Mouse (Mus musculus) embryonic stem cell, embryonic (primary cell): Measurements from ENCODE around the gene Pgam5.

Experiments used
- CTCF ChIA-PET, 4 experiments: fragments of 300-600 bp in 2 of 4; fragments of 350-600 bp in 2 of 4; sonication (Branson Sonifier 250); formaldehyde crosslinking; loops; one replicate each; lab custom pipeline; 2022; ENCODE audit warnings: inconsistent platforms in 2 of 4; lab: Charles Lee
- POLR2A ChIA-PET, 4 experiments: fragments of 300-600 bp in 2 of 4; fragments of 350-600 bp in 2 of 4; sonication (Branson Sonifier 250); formaldehyde crosslinking; loops; one replicate each; lab custom pipeline; 2022; ENCODE audit warnings: antibody characterized with exemption in 4 of 4, inconsistent platforms in 1 of 4; lab: Charles Lee

Pgam5 gene

DNA sequence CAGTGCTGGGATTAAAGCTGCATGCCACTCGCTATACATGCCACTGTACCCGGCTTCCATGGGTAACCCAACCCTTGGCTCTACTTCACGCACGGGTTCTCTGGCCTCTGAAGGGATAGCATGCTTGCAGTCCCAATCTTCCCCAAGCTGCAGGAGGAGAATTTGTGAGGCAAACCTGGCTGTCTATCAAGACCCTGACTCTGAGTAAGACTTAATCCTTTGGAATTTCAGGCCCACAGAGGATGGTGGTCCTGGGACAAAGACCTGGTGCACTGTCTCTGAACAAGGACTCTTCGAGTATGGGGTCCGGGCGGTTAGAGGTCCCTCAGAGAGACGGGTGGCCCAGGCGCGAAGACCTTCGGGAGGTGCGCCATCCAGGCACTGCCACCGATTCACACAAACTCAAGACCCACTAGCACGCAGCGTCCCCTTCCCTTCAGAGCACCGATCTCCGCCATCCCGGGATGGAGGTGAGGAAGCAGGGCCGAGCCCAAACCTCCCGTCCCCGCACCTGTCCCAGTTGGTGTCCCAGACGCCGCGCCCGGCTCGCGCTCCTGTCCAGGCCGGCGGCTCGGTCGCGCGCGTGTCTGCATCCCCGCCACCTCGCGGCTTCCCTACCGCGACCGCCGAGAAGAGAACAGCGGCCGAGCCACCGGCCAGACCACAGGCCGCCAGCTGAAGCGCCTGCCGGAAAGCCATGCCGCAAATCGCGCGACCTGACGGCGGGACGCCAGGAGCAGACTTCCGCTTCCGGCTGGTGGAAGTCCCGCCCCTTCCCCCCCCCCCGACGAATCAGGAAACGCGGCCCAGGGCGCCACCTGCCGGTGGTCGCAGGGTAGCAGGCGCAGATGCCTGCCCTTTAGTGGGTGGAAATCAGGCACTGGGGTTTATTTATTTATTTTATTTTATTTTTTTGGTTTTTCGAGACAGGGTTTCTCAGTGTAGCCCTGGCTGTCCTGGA lies at the start of gene Pgam5:
Gene Pgam5 (minus strand): TSS at position 773 of the 961 bp plus-strand sequence.
- CTCF ChIA-PET = interaction anchor here (0.5 to 1.9 kb wide), 13 partner anchors 9 to 1476 kb away, joined by 3 to 16 read pairs (median 3); partner anchors contain the start of genes Pole (in 2 of the 4) and Pxmp2 (in 2 of the 4)
- POLR2A ChIA-PET = interaction anchor here (0.6 to 4.0 kb wide), 44 partner anchors 9 to 1758 kb away, joined by 3 to 77 read pairs (median 5); partner anchors contain the start of genes Pole (in 4 of the 4), Pxmp2 (in 4 of the 4), Ankle2 (in 2 of the 4) and Chfr (in 1 of the 4)

DNA sequence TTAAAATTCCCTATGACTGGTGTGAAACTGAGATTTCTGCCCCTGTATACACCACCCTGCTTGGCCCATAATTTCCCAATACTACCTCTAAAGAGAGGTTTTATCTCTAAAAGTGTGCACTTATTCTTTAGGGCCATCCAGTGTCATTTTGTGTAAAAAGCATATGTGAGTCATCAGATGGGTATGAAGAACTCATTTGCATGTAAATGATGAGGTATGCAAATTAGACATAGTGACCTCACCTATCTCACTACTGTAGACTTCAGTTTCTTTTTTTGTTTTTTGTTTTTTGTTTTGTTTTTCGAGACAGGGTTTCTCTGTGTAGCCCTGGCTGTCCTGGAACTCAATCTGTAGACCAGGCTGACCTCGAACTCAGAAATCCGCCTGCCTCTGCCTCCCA lies 43.4 kb upstream of the Pgam5 start:
- CTCF ChIA-PET = no interaction called here
- POLR2A ChIA-PET = interaction anchor here in 1 of 4 experiments (1.1 to 2.1 kb wide), 2 partner anchors 28 to 34 kb away, joined by 3 to 7 read pairs; partner anchors contain the start of genes Pole and Pxmp2

DNA sequence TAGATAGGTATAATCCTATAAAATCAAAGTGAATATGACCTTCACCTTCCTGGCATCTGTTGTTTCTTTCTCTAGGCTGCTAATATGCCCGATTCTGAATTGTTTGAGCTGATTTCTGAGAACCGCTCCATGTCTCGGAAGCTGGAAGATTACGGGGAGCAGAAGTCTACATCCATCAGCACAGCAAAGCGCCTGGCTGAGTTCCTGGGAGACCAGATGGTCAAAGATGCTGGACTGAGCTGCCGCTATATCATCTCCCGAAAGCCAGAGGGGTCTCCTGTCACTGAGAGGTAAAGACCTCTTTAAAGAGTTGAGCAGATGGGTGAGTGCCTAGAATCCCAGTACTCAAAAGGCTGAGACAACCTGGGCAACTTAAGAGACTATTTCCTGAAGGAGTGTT lies 39.1 kb upstream of the Pgam5 start:
- CTCF ChIA-PET = interaction anchor here in 1 of 4 experiments (1.0 to 1.2 kb wide), 2 partner anchors 24 to 49 kb away, joined by 3 read pairs; no protein-coding TSS in a partner anchor
- POLR2A ChIA-PET = interaction anchor here in 3 of 4 experiments (0.5 to 4.0 kb wide), 11 partner anchors 13 to 410 kb away, joined by 3 to 26 read pairs (median 4); partner anchors contain the start of genes Pole (in 3 of the 3), Pxmp2 (in 3 of the 3) and P2rx2 (in 1 of the 3)

DNA sequence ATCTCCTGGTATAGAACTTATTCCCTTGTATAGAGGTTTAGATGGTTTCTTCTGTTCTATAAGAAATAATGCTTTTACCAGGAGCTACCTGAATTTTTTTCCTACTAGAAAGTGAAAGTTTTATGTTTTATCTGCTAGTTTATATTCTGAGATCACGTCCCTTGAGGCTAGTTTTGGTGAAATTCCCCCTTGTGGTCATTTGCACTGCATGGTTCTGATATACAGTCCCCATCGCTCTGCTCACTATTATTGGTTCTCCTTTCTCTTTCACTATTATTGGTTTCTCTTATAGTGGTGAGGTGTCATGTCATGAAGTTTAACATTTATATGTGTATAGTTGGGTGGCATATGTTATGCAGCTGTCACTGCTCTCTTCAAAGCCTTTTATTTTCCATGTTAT lies 30.9 kb upstream of the Pgam5 start:
- ChIA-PET CTCF (interaction anchor here in 1 of 4 experiments (0.8 kb wide), 1 partner anchor 15 kb away, joined by 3 read pairs; the partner anchor contains the start of genes Pole and Pxmp2), POLR2A (interaction anchor here in 3 of 4 experiments (1.1 to 3.4 kb wide), 5 partner anchors 9 to 21 kb away, joined by 3 to 10 read pairs (median 5); partner anchors contain the start of genes Pole (in 3 of the 3) and Pxmp2 (in 3 of the 3))

DNA sequence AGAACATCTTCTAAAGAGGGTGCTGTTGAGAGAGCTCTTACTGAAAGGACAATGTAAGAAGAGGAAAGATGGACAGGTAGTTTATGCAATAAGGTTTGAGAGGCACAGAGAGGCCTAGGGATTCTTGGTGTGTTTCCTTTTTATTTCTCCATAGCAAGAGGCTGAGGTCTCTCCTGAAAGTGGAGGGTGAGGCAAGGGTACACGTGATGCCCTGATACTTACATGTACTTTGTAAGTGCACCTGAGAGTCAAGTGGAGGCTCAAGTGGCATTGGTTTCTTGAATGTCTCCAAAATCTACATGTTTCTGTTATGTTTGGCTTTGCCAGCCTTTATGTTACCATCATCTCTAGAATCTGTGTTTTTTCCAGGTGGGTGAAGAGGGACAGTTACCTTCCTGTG lies 26.9 kb upstream of the Pgam5 start:
- CTCF ChIA-PET = no interaction called here
- POLR2A ChIA-PET = interaction anchor here in 3 of 4 experiments (0.9 to 5.1 kb wide), 6 partner anchors 8 to 38 kb away, joined by 3 to 63 read pairs (median 6); partner anchors contain the start of genes Pole (in 2 of the 3) and Pxmp2 (in 2 of the 3)

DNA sequence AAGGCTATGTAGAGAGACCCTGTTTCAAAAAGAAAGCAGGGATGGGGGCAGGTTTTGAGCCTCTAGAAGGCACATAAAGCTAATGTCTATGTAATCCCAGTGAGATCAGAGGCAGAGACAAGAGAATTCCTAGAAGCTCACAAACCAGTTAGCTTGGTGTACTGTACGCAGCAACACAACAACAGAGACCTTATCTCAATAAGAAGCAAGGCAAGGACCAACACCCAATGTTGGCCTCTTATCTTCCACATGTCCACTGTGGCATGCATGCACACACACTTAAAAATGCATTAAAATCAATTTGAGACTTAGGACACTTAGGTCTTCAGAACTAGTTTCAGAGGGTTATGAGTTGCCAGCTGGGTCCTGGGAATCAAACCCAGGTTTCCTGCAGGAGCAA lies 21.9 kb upstream of the Pgam5 start:
- POLR2A ChIA-PET = interaction anchor here (0.6 to 2.3 kb wide), 15 partner anchors 10 to 163 kb away, joined by 3 to 9 read pairs (median 3); no protein-coding TSS in a partner anchor
- CTCF ChIA-PET = interaction anchor here in 1 of 4 experiments (0.6 kb wide), 1 partner anchor 10 kb away, joined by 3 read pairs; no protein-coding TSS in a partner anchor

DNA sequence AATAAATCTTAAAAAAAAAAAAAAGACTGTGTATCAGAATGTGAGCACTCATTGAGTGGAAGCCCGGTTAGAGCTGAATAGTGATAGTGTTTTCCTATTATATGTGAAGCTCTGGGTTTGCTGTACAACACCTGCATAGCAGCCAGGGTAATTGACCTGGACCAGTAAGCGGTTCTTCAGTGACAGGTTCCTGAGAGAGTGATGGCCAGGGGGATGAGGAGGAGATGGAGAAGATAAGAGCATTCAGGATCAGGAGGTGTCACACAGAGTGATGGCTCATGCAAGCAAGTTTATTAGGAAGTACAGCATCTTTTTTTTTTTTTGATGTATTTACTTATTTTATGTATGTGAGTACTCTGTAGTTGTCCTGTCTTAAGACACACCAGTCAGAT lies 17.4 kb upstream of the Pgam5 start:
- POLR2A ChIA-PET = interaction anchor here (0.5 to 6.7 kb wide), 45 partner anchors 8 to 734 kb away, joined by 3 to 77 read pairs (median 7); partner anchors contain the start of genes Pgam5 (in 3 of the 4), Ankle2 (in 2 of the 4), P2rx2 (in 2 of the 4) and Chfr (in 1 of the 4)

DNA sequence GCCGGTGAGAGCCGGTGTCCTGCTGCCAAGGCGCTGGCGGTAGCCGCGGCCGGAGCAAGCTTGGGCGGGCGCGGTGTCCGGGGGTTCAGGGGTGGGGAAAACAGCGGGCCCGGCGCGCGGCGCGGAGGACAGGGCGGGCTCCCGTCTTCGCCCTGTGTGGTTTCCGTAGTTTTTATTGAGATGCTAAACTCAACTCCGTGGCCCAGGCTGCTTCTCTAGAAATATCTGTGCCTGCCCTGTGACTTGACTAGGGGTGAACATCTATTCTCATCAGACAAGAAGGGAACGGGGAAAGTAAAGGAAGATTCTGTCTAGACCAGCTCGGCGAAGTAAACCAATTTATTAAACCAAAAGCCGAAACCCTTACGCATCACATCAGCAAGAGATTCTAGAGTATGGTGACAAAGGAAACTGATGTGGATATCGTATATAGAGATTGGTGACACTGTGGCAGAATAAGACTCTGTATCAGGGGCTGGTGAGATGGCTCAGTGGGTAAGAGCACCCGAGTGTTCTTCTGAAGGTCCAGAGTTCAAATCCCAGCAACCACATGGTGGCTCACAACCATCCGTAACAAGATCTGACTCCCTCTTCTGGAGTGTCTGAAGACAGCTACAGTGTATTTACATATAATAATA lies 16.9 kb upstream of the Pgam5 start:
- POLR2A ChIA-PET = interaction anchor here (0.5 to 6.7 kb wide), 127 partner anchors 9 to 1001 kb away, joined by 3 to 77 read pairs (median 5); partner anchors contain the start of genes Ankle2 (in 3 of the 4), Fbrsl1 (in 3 of the 4), Pgam5 (in 3 of the 4) and Chfr (in 2 of the 4)
- CTCF ChIA-PET = interaction anchor here in 2 of 4 experiments (0.6 to 2.8 kb wide), 9 partner anchors 14 to 151 kb away, joined by 3 to 16 read pairs (median 3); partner anchors contain the start of genes Chfr (in 1 of the 2) and Pgam5 (in 1 of the 2)

More for the DNA sequence above, 17.4 kb upstream of the Pgam5 start:
- CTCF ChIA-PET = interaction anchor here in 1 of 4 experiments (1.4 kb wide), 1 partner anchor 34 kb away, joined by 3 read pairs; no protein-coding TSS in a partner anchor

DNA sequence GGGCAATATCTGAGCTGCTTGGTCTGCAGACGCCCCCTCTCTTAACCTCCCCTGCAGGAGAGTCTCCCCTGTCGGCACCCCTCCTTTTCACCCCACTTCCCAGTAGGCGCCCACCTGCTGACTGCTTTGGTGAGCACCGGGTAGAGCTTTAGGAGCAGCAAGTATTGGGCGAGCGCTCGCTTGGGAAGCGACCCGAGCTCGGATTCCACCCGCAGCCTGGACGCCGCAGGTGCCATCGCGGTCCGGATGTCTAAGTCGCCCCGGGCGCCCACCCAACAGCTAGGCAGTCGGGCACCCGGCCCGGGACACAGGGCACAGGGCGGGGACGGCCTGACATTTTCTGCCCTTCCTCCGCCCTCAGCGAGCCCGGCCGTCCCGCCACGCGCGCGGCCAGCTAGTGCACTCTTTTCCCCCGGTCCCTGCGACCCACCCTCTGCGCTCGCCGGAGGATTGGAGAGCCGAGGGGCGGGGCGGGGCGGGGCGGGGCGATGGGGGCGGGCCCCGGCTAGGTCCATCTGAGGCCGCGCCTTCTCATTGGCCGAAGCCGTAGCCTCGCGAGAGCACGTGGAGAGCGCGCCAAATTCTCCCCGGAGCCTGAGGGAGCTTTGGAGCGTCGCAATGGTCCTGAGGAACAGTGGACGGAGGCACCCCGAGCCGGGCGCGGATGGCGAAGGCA lies 16.2 kb upstream of the Pgam5 start, which contains the start of the genes Pxmp2 and Pole:
Gene Pxmp2 (minus strand): TSS at position 417 of the 676 bp plus-strand sequence.
Gene Pole (plus strand): TSS at position 537 of the 676 bp plus-strand sequence.
- ChIA-PET POLR2A (interaction anchor here (0.5 to 6.7 kb wide), 151 partner anchors 9 to 1960 kb away, joined by 3 to 77 read pairs (median 5); partner anchors contain the start of genes Ankle2 (in 4 of the 4), Ddx51 (in 3 of the 4), Ep400 (in 3 of the 4) and Fbrsl1 (in 3 of the 4)), CTCF (interaction anchor here in 3 of 4 experiments (0.5 to 2.8 kb wide), 15 partner anchors 15 to 203 kb away, joined by 3 to 16 read pairs (median 4); partner anchors contain the start of genes Chfr (in 1 of the 3) and Pgam5 (in 1 of the 3))

DNA sequence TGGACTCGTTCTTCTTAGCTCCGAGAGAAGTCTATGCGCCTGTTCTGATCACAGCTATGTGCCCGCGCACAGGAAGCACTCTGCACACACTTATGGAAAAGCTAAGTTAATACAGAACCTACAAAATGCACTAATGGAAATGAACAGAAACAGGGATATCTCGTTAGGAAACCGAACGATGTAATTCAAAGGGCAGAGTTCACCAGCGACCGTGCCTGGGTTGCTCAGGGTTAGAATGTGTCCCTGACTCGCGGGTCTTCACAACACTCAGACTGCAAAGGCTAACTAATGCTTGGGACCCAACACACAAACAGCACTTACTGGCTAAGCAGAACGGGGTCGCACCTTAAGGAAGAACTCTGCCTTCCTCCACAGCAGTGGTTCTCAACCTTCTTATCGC lies 15.4 kb upstream of the Pgam5 start:
- ChIA-PET POLR2A (interaction anchor here (0.7 to 6.7 kb wide), 118 partner anchors 8 to 819 kb away, joined by 3 to 77 read pairs (median 6); partner anchors contain the start of genes Ankle2 (in 4 of the 4), Pgam5 (in 3 of the 4), Ddx51 (in 2 of the 4) and Ep400 (in 2 of the 4)), CTCF (interaction anchor here (0.8 to 2.8 kb wide), 22 partner anchors 15 to 486 kb away, joined by 3 to 16 read pairs (median 4); partner anchors contain the start of genes Ankle2 (in 1 of the 4), Ep400 (in 1 of the 4), Fbrsl1 (in 1 of the 4) and Pgam5 (in 1 of the 4))

DNA sequence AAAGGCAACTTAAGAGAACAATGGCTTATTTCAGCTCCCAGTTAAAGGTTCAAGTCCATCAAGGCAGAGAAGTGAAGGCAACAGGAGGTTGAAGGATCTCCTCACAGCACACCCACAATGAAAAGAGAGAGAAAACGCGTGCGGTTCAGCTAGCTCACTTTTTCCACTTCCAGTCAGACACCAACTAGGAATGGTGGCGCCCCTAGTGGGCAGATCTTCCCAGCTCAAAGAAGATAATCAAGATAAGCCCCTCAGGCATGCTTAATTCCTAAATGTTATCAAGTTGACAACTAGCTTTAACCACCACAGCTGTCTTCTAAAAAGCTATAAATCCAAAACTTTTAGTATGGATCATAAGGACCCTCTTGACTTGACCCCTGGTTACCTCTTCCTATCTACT lies 14.8 kb upstream of the Pgam5 start:
- ChIA-PET POLR2A (interaction anchor here in 3 of 4 experiments (0.7 to 6.7 kb wide), 64 partner anchors 8 to 735 kb away, joined by 3 to 77 read pairs (median 6); partner anchors contain the start of genes Ankle2 (in 2 of the 3), P2rx2 (in 2 of the 3), Pgam5 (in 2 of the 3) and Crlf2 (in 1 of the 3)), CTCF (interaction anchor here (0.5 to 2.8 kb wide), 34 partner anchors 8 to 525 kb away, joined by 3 to 16 read pairs (median 3); partner anchors contain the start of genes Ankle2 (in 1 of the 4), Ep400 (in 1 of the 4), Fbrsl1 (in 1 of the 4) and Pgam5 (in 1 of the 4))

DNA sequence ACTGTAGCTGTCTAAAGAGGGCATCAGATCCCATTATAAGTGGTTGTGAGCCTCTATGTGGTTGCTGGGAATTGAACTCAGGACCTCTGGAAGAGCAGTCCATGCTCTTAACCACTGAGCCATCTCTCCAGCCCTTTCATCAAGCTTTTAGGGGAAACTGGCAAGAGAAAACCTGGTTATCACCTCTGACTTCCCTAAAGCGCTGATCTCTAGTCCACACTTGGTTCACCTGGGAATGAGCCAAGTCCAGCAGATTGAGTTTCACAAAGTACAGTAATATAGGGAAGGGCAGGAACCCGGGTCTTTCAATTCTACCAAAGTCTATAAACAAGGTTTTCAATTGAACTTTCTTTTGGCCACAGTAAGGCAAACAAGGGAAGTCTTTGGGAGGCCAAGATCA lies 12.3 kb upstream of the Pgam5 start:
- CTCF ChIA-PET = interaction anchor here in 1 of 4 experiments (0.6 kb wide), 1 partner anchor 10 kb away, joined by 3 read pairs; no protein-coding TSS in a partner anchor
- POLR2A ChIA-PET = interaction anchor here in 1 of 4 experiments (0.7 to 6.7 kb wide), 6 partner anchors 10 to 89 kb away, joined by 3 to 56 read pairs (median 4); partner anchors contain the start of genes Ankle2 and Pgam5

DNA sequence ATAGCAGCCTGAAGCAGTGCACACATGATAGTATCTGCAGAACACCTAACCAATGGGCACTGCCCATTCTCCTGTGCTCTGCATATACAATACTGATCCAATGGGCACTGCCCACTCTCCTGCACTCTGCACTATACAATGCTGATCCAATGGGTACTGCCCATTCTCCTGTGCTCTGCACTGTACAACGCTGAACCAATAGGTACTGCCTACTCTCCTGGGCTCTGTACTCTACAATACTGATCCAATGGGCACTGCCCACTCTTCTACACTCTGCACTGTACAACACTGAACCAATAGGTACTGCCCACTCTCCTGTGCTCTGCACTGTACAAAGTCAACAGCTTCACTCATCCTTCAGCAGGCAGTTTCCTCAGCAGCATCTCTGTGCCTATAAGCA lies 7.2 kb upstream of the Pgam5 start:
- CTCF ChIA-PET = no interaction called here
- POLR2A ChIA-PET = interaction anchor here in 2 of 4 experiments (0.8 to 2.1 kb wide), 3 partner anchors 9 to 109 kb away, joined by 3 to 10 read pairs (median 5); partner anchors contain the start of genes Pole (in 2 of the 2) and Pxmp2 (in 2 of the 2)

DNA sequence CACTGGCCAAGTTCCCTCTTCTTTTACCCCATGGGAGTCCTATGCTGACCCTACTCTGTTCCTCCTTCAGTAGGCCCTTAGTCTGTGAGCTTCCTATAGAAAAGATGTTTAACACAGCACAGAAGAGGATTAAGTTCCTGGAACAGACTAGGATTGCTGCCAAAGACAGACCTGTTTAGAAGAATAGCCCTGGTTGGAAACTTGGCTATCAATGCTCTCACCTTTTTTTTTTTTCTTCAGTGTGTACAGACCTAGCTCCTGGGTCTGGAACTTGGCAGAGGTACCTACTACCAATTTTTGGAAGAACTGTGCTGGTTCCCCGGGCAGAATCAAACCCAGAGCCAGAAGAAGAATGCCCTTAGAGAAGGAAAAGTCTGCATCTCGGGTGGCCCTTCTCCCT lies 6.7 kb upstream of the Pgam5 start:
- ChIA-PET CTCF (interaction anchor here in 1 of 4 experiments (0.6 kb wide), 1 partner anchor 8 kb away, joined by 3 read pairs; no protein-coding TSS in a partner anchor), POLR2A (interaction anchor here in 1 of 4 experiments (0.7 to 2.1 kb wide), 2 partner anchors 10 to 26 kb away, joined by 3 to 10 read pairs; partner anchors contain the start of genes Pole and Pxmp2)

DNA sequence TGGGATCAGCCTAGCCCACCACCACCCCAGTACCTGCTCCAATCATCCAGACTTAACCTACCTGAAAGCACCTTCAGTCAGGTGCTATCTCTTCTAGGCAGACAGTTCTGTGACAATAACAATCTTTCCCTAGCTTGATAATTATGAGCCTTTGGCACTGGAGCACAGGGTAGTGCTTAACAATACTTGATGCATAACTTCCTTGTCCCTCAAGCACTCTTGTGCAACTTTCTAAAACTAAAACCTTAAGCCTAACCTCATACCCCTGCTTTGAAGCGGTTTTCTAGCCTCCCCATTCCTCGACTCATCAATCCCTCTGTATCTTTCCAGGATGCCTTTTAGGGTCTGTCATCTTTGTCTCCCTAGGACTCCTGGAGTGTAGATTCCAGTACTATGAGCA lies 5.1 kb upstream of the Pgam5 start:
- POLR2A ChIA-PET = interaction anchor here in 2 of 4 experiments (1.6 to 3.1 kb wide), 2 partner anchors 11 kb away, joined by 5 to 27 read pairs; partner anchors contain the start of genes Pole (in 2 of the 2) and Pxmp2 (in 2 of the 2)
- CTCF ChIA-PET = no interaction called here
